In genomic region chr10:84571052-84571639, GRCm38 (mm10) we compare ENCODE assay signal across 1 mouse cellular context.
TF ChIP-seq lines count a peak whose summit lies in the region.

No protein-coding gene starts in this region.

TF ChIP-seq in CH12.LX, 34 proteins besides CTCF, POLR2A, EP300 and RAD21 (continued from another document):
- peak; percentile 85 for TF ChIP-seq MXI1 (IDR thresholded peaks at IDR 0.05; ENCODE audit: low read depth, low read length)
- 0 out of 2 replicates have a peak, but pooled peaks have one; percentile 11 for TF ChIP-seq HCFC1 (IDR thresholded peaks at IDR 0.05; ENCODE audit: low read depth, low read length)
- peak; percentile 93 for TF ChIP-seq ZNF384 (IDR thresholded peaks at IDR 0.05; ENCODE audit: low read depth, low read length)
- TF ChIP-seq NRF1 (IDR thresholded peaks at IDR 0.05; ENCODE audit: low read depth, low read length): 0 out of 2 replicates have a peak, but pooled peaks have one; percentile 11
- TF ChIP-seq USF1 (IDR thresholded peaks at IDR 0.05; ENCODE audit: low read depth, low read length): no peak
- TF ChIP-seq KAT2A (IDR thresholded peaks at IDR 0.05; ENCODE audit: insufficient replicate concordance, low read length): no peak
- TF ChIP-seq IRF4 (IDR thresholded peaks at IDR 0.05; ENCODE audit: low read depth, low read length): peak; percentile 79
